Mouse (Mus musculus): ENCODE data around the gene BC147527.
"Not testable (repeated sequence)": the region's sequence is repeated elsewhere in the genome, so short reads cannot be mapped to it uniquely, and the experiment has no call there.

- TF ChIP-seq CTCF (IDR thresholded peaks at IDR 0.05); EP300 (IDR thresholded peaks at IDR 0.05; ENCODE audit: insufficient read depth, low read depth, low read length): not testable (repeated sequence)
Observed at GRCm38 (mm10) chr13:120251208-120251924, 48.8 kb upstream of the BC147527 start.
